Mouse (Mus musculus) cortical plate, adult 2 months (tissue): ENCODE results near the gene Ccdc136.

Source experiments
- CTCF ChIP-seq: fragments of 200-500 bp; IDR thresholded peaks from 2 replicates; pipeline ENCODE4 v1.5.1; 2011; ENCODE audit warnings: mild to moderate bottlenecking, control low read depth, low read length; ENCODE audit not compliant: insufficient read depth; ENCODE audit errors: extremely low read depth
- POLR2A ChIP-seq: fragments of 200-500 bp; IDR thresholded peaks from 2 replicates; pipeline ENCODE4 v1.6.1; 2011; ENCODE audit warnings: mild to moderate bottlenecking, low read length, control low read depth; ENCODE audit not compliant: insufficient read depth; ENCODE audit errors: extremely low read depth

DNA sequence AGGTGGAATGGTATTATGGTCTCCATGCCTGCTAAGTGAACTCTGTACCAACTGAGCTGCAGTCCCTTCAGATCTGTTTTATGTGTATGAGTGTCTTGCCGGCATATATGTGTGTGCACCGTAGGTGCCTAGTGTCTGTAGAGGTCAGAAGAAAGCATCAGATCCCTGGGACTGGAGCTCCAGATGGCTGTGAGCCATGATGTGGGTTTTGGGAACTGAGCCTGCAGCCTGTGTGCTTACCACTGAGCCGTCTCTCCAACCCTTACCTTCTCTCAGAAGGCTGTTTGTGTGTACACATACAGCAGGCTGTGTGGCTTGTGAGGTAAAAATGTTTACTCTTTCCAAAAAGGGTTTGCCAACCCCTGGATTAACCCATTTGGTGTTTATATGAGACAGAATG, 36.7 kb upstream of the Ccdc136 start:
- TF ChIP-seq CTCF (no peak), POLR2A (no peak)
